Mouse (Mus musculus) forebrain, embryonic 13.5 days (tissue): ENCODE results near the gene Abhd17a. TPM values are rescaled to one million over a fixed set of nuclear protein-coding genes. Genes with fewer than 3 reads are reported as not detected.

Source experiments
- ATAC-seq: fragments of 200-750 bp; cut with Nextera tagmentation; 2 replicates; pipeline ENCODE4 v1.8.0; 2017
- H3K27ac ChIP-seq: fragments of 300-500 bp; sonication (generic); 2 replicates; pipeline ENCODE4 v1.5.1; 2015; ENCODE audit warnings: inconsistent platforms, mild to moderate bottlenecking, moderate library complexity
- H3K27me3 ChIP-seq: fragments of 300-500 bp; sonication (generic); 2 replicates; pipeline ENCODE4 v1.6.1; 2015; ENCODE audit warnings: mild to moderate bottlenecking, inconsistent platforms
- H3K36me3 ChIP-seq: fragments of 300-500 bp; sonication (generic); 2 replicates; pipeline ENCODE4 v1.6.1; 2015; ENCODE audit warnings: mild to moderate bottlenecking, inconsistent platforms; ENCODE audit not compliant: poor library complexity, severe bottlenecking
- H3K4me1 ChIP-seq: fragments of 300-500 bp; sonication (generic); 2 replicates; pipeline ENCODE4 v1.6.1; 2015; ENCODE audit warnings: inconsistent platforms
- H3K4me2 ChIP-seq: fragments of 300-500 bp; sonication (generic); 2 replicates; pipeline ENCODE4 v1.6.1; 2015; ENCODE audit warnings: inconsistent platforms, mild to moderate bottlenecking, moderate library complexity
- H3K4me3 ChIP-seq: fragments of 300-500 bp; sonication (generic); 2 replicates; pipeline ENCODE4 v1.5.1; 2015; ENCODE audit warnings: mild to moderate bottlenecking, inconsistent platforms
- H3K9ac ChIP-seq: fragments of 300-500 bp; sonication (generic); 2 replicates; pipeline ENCODE4 v1.6.1; 2015; ENCODE audit warnings: mild to moderate bottlenecking, inconsistent platforms
- H3K9me3 ChIP-seq: fragments of 300-500 bp; sonication (generic); replicated peaks from 2 replicates; pipeline ENCODE4 v1.6.1; 2016; ENCODE audit warnings: inconsistent platforms
- WGBS: fragments of 180-500 bp; shearing (Covaris S2); methylation state at CpG from one replicate; pipeline ENCODE4 v1.1.7; 2015; 5-methylcytosine and 5-hydroxymethylcytosine counted together
- polyA plus RNA-seq: library from polyadenylated mRNA; unstranded; fragments of >200 nt; fragmentation: Nextera tagmentation; extraction: Ambion mirVana; gene quantifications from 2 replicates; pipeline ENCODE4 v1.2.1, GENCODE M21; 2015

Gene Abhd17a
- 72.3 and 74.9 TPM in 2 replicates for polyA plus RNA-seq

DNA sequence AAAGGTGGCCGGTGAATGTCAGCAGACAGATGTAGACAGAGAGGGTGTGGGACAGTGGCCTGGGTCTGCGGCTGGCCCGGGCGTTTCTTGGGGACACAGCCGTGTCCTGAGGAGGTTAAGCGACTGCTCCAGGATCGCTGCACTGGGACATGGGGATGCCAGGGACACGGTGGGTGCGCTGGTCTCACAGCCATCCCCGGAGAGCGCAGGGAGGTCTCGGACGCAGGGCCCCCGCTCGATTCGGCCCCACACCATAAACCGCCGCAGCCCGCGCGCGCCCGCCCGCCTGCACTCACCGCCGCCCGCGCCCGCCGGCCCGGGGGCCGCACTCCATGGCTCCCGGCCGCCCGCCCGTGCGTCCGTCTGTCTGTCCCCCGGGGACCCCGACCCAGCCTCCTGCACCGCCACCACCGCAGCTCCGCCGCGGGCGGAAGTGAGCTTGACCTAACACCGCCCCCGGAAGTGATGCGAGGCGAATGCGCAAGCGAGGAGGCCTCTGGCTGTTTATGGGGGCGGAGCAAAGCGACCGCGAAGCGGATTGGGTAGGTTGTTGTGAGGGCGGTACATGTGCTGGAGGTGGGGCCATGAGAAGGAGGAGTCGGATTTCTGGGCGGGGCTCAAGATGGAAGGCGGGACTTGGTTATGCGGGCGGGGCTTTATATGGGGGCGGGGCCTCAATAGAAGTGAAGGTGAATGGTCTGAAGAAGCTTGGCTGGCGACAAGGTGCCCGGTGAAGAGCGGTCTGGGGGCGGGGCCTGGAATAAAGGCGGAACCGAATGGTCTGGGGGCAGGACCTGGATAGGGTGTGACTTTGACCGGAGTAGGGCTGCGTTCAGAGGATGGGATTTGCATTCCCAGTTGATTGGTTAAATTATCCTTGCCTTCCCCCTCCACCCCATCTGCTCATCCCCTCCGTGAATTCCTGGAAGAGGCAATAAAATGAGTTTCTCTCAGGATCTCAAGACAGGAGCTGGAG, at the start of gene Abhd17a:
Gene Abhd17a (minus strand): TSS at position 463 of the 976 bp plus-strand sequence.
- peak; percentile 98 for ATAC-seq
- 0 out of 2 replicates have a peak within 1 kb of the TSS, but pooled peaks have one; percentile 21 for H3K27ac ChIP-seq
- H3K36me3 ChIP-seq, result peaks cover 18% of the 10 kb centered on the region
- WGBS, result 0% methylated on average over 60 of the region's 73 CpGs
- peaks cover 26% of the 10 kb centered on the region for H3K4me1 ChIP-seq
- 0 out of 2 replicates have a peak, but pooled peaks cover 3% of the 10 kb centered on the region for H3K27me3 ChIP-seq
- H3K9me3 ChIP-seq, result no peaks in the 10 kb centered on the region
- peak within 1 kb of the TSS; percentile 90 for H3K4me3 ChIP-seq
- peak within 1 kb of the TSS; percentile 96 for H3K9ac ChIP-seq
- peak within 1 kb of the TSS; percentile 94 for H3K4me2 ChIP-seq

GRCm38 (mm10) chr10:80635345-80635744, 45.2 kb upstream of the Abhd17a start:
- no peak overlapping the region for H3K9ac ChIP-seq
- no peak overlapping the region for H3K27ac ChIP-seq
- no peaks in the 10 kb centered on the region for H3K4me1 ChIP-seq
- no peak overlapping the region for H3K4me2 ChIP-seq
- no peaks in the 10 kb centered on the region for H3K9me3 ChIP-seq
- H3K4me3 ChIP-seq, result no peak overlapping the region
- no peaks in the 10 kb centered on the region for H3K27me3 ChIP-seq
- ATAC-seq, result no peak
- WGBS, result 93% methylated on average over 6 of the region's 6 CpGs
- H3K36me3 ChIP-seq, result peaks cover 68% of the 10 kb centered on the region

GRCm38 (mm10) chr10:80628925-80629324, 38.8 kb upstream of the Abhd17a start:
- H3K36me3 ChIP-seq, result peaks cover 15% of the 10 kb centered on the region
- H3K4me3 ChIP-seq, result no peak overlapping the region
- no peak overlapping the region for H3K27ac ChIP-seq
- no peak for ATAC-seq
- H3K4me1 ChIP-seq, result peaks cover 25% of the 10 kb centered on the region
- H3K9ac ChIP-seq, result no peak overlapping the region
- 89% methylated on average over 9 of the region's 9 CpGs for WGBS
- no peak overlapping the region for H3K4me2 ChIP-seq
- H3K9me3 ChIP-seq, result no peaks in the 10 kb centered on the region
- H3K27me3 ChIP-seq, result no peaks in the 10 kb centered on the region

- WGBS, result 69% methylated on average over 2 of the region's 2 CpGs
- Histone ChIP-seq H3K4me1 (peaks cover 34% of the 10 kb centered on the region), H3K4me3 (no peak overlapping the region), H3K27ac (no peak overlapping the region), H3K4me2 (no peak overlapping the region), H3K36me3 (peaks cover 13% of the 10 kb centered on the region; the same call in 1 of the 2 replicates), H3K27me3 (no peaks in the 10 kb centered on the region), H3K9ac (no peak overlapping the region), H3K9me3 (no peaks in the 10 kb centered on the region)
- ATAC-seq, result no peak
Observed at GRCm38 (mm10) chr10:80627685-80628084, 37.5 kb upstream of the Abhd17a start.

DNA sequence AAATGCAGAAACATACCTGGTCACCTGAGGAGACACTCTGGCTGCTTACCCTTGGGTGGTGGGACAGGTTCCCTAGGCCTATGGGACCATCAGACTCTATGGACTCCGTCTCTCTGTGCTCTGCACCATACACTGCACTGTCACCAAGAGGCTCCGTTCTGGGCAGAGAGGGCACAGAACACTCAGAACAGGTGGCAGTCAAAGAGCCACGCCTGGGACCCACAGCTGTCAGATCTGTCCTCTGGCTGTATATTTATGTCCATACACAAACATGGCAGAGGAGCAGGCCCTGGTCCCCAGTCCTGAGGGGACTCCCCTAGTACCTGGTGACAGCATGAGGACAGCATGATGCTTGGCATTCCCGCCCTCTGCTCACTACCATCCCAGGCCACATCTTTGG, 35.6 kb upstream of the Abhd17a start:
- Histone ChIP-seq H3K4me1 (peaks cover 42% of the 10 kb centered on the region), H3K4me2 (no peak overlapping the region), H3K9me3 (no peaks in the 10 kb centered on the region), H3K27me3 (no peaks in the 10 kb centered on the region), H3K36me3 (peaks cover 13% of the 10 kb centered on the region; the same call in 1 of the 2 replicates), H3K4me3 (no peak overlapping the region), H3K27ac (no peak overlapping the region), H3K9ac (0 out of 2 replicates have a peak overlapping the region, but pooled peaks have one; percentile 93)
- 94% methylated on average over 4 of the region's 4 CpGs for WGBS
- ATAC-seq, result no peak

- ATAC-seq, result no peak
- peak overlapping the region; percentile 93 for H3K9ac ChIP-seq
- H3K36me3 ChIP-seq, result no peaks in the 10 kb centered on the region
- no peaks in the 10 kb centered on the region for H3K9me3 ChIP-seq
- H3K4me1 ChIP-seq, result peaks cover 42% of the 10 kb centered on the region
- H3K4me3 ChIP-seq, result peak overlapping the region; percentile 88
- no peaks in the 10 kb centered on the region for H3K27me3 ChIP-seq
- peak overlapping the region; percentile 99 for H3K4me2 ChIP-seq
- WGBS, result 19% methylated on average over 15 of the region's 15 CpGs
- peak overlapping the region; percentile 78 for H3K27ac ChIP-seq
Observed at GRCm38 (mm10) chr10:80623457-80624191, 33.5 kb upstream of the Abhd17a start.

DNA sequence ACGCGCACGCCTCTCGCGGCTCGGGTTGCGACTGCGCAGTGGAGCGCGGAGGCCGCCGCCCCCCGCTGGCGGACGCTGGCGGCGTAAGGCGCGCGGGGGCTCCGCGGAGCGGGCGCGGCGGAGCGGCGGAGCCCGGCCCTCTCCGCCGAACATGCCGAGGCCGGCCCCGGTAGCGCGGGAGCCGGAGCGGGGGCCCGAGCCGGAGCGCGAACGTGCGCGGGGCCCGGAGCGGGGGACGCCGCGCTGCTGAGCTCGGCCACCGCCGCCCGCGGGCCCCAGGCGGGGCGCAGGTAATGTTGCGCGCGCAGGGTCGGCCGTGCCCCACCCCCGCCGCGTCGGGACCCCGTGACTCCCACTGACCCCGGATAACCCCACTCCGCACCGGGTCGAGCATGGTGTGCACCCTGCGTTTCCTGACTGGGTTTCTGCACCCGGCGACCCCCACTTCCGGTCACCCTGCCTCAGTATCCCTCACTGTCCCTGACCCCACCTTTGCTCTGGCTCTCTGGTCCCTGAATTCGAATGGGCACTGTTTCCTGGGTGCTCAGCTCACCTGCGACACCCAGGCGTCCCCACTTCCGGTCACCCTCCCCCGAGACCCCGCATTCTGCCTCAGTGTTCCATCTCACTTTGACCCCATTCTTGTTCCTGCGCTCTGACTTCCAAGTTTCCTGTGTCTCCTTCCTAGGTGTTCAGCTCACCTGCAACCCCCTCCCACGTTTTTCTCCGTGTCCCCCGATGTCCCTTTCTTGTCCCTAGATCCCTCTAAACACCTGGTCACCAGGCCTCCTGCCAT, 32.7 kb upstream of the Abhd17a start, which contains the start of gene Csnk1g2:
Gene Csnk1g2 (plus strand): TSS at position 178 of the 796 bp plus-strand sequence.
- Histone ChIP-seq H3K9me3 (no peaks in the 10 kb centered on the region), H3K4me3 (peak within 1 kb of the TSS; percentile 88), H3K36me3 (no peaks in the 10 kb centered on the region), H3K9ac (peak within 1 kb of the TSS; percentile 93), H3K4me2 (peak within 1 kb of the TSS; percentile 99), H3K27ac (peak within 1 kb of the TSS; percentile 95), H3K4me1 (peaks cover 42% of the 10 kb centered on the region), H3K27me3 (no peaks in the 10 kb centered on the region)
- peak; percentile 2 for ATAC-seq
- WGBS, result under 1% methylated on average over 73 of the region's 85 CpGs

GRCm38 (mm10) chr10:80621940-80622660, 32.0 kb upstream of the Abhd17a start:
- peak overlapping the region; percentile 99 for H3K4me2 ChIP-seq
- peak overlapping the region; percentile 88 for H3K4me3 ChIP-seq
- peak; percentile 96 for ATAC-seq
- H3K27me3 ChIP-seq, result no peaks in the 10 kb centered on the region
- H3K9me3 ChIP-seq, result no peaks in the 10 kb centered on the region
- H3K9ac ChIP-seq, result peak overlapping the region; percentile 93
- no peaks in the 10 kb centered on the region for H3K36me3 ChIP-seq
- H3K27ac ChIP-seq, result peak overlapping the region; percentile 95
- H3K4me1 ChIP-seq, result peaks cover 36% of the 10 kb centered on the region
- under 1% methylated on average over 64 of the region's 64 CpGs for WGBS

- Histone ChIP-seq H3K4me1 (peaks cover 36% of the 10 kb centered on the region), H3K9me3 (no peaks in the 10 kb centered on the region), H3K36me3 (no peaks in the 10 kb centered on the region), H3K4me3 (peak overlapping the region; percentile 88), H3K27ac (peak overlapping the region; percentile 95), H3K9ac (peak overlapping the region; percentile 67), H3K27me3 (no peaks in the 10 kb centered on the region), H3K4me2 (peak overlapping the region; percentile 99)
- 4% methylated on average over 9 of the region's 9 CpGs for WGBS
- ATAC-seq, result peak; percentile 2; the same call in 1 of the 2 replicates
Observed at GRCm38 (mm10) chr10:80621690-80621939, 31.5 kb upstream of the Abhd17a start.

- Histone ChIP-seq H3K9ac (peak overlapping the region; percentile 67), H3K4me1 (peaks cover 36% of the 10 kb centered on the region), H3K4me3 (peak overlapping the region; percentile 88), H3K27ac (peak overlapping the region; percentile 95), H3K4me2 (peak overlapping the region; percentile 99), H3K27me3 (no peaks in the 10 kb centered on the region), H3K36me3 (peaks cover 2% of the 10 kb centered on the region; the same call in 1 of the 2 replicates), H3K9me3 (no peaks in the 10 kb centered on the region)
- WGBS, result 56% methylated on average over 16 of the region's 16 CpGs
- no peak for ATAC-seq
Observed at GRCm38 (mm10) chr10:80620796-80621689, 30.9 kb upstream of the Abhd17a start.
